Mouse (Mus musculus) kidney, postnatal 14 days (tissue): ENCODE data around the gene Zfp27.
A peak's percentile ranks its signal among the peaks of the same experiment; 100 is the strongest.
"Not testable (repeated sequence)": the region's sequence is repeated elsewhere in the genome, so short reads cannot be mapped to it uniquely, and the experiment has no call there.

ENCODE experiments used
- DNase-seq: peaks from one replicate; pipeline ENCODE4 v3.0.0; 2022; ENCODE audit warnings: mixed read lengths

The Zfp27 gene

GRCm38 (mm10) chr7:29880916-29881315, 25.5 kb downstream of the Zfp27 start:
- no peak for DNase-seq

DNA sequence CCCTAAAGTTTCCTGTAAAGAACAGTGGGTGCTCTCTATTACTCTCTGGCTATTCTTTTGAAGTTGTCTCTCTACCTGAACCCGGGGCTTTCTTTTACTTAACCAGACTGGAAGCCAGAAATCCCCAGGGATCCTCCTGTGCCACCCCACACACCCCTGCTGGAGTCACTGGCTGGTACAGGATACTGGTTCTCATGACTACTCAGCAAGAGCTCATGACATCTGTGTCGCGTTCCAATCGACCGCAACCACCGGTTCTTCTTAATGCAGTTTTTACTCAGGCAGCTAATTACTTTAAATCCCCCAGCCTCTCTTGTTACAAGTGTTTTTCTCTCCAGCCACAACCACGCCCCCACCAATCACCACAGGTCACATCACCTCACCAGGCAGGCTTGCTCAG, 26.3 kb downstream of the Zfp27 start:
- no peak for DNase-seq

GRCm38 (mm10) chr7:29877561-29877960, 28.8 kb downstream of the Zfp27 start:
- not testable (repeated sequence) for DNase-seq

DNA sequence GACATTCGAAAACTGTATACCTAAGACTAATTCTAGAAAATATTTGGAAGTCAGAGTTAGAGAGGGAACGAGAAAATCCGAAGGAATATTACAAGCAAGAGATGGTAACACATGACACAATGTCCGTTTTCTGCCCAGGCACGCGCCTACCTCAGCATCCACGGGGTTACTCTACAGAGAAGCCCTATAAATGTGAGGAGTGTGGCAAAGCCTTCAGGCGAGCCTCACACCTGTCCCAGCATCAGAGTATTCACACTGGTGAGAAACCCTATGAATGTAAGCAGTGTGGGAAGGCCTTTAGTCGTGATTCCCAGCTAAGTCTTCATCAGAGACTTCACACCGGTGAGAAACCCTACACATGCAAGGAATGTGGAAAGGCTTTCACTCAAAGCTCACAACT, 32.1 kb downstream of the Zfp27 start:
- no peak for DNase-seq

DNA sequence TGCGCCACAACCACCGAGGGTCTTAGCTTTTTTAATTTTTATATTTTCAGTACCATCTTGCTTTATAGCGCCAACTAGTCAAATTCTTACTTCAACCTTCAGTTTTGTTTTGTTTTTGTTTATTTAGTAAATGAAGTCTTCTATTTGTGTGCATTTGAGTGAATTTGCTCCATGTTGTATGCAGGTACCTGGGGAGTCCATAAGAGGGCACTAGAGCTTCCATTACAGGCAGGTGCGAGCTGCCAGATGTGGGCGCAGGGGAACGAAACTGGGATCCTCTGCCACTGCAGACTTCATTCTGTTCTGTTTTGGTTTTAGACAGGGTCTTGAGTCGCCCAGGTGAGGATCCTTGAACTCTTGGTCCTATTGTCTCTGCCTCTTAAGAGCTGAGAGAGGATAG, 44.7 kb downstream of the Zfp27 start:
- DNase-seq, result no peak

DNA sequence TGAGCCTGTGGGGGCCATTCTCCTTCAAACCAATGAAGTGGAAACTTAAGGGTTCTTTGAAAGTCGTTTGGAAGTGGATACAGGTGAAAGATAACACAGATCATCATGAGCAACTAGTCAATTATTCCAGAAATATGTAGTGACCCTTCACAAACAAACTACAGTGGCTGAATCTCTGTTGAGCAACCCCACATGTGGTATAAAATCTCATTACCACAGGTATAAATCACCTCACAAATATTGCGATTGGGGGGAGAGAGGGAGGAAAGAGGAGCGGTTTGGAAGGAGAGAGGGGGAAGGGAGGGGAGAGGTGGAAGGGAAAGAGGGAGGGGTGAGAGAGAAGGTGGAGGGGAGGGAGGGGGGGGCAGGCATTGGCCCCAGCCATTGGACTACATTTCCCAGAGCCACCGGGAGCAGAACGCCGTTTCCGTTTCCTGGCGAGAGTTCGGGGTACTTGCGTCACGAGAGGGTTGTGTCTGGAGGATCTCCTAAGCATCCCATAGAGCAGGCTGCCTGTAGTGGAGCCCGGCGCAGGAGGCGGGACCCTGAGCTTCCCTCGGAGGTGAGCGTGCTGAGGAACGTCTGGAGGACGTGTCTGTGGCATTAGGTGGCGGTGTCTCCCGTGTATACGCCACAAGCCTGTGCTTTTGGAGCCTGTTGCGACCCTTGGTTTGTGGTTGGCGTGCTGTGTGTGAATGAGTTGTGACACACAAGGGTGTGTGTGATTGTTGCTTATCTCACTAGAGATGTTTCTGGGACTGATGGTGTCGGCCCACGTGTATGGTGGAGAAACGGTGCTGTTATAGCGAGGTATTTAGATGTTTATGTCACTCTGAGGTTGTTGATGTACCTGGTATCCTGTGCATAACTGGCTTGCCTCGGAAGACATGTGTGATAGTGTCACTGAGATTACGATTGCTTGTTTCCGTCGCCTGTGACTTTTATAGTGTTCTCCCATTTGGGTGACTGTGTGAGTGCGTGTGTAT, 46.5 kb downstream of the Zfp27 start, which contains the start of gene Zfp420:
TSS of gene Zfp420 (plus strand) at position 448 of the 986 bp plus-strand sequence.
- DNase-seq, result peak; percentile 93

DNA sequence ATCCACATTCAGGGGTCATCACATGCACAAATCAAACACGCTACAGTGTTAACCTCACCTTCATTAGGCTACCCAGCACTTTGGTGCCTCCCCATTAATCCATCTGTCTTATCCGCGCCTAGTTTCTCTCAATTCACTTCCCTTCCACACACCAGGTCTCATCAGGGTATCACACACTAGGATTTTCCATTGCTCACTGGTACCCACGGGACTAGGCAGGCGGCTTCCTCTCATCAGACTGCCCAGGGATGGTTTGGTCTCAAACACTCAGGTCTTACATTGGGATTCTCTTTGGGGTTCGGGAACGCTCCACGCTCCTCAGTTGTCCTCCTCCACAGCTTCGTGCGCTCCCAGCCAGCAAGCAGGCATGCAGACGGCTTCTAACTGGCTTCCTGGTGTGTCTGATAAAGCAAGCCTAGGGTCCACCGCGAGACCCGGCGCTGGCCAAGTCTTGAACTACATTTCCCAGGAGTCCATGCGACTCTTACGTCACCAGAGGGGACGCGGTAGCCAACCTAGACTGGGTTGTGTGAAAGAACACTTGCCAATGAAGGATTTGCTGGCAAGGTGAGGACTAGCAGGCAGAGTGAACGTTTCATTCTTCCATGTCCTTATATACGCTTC, 53.0 kb downstream of the Zfp27 start, which contains the start of gene Zfp940:
TSS of gene Zfp940 (minus strand) at position 451 of the 624 bp plus-strand sequence.
- peak; percentile 90 for DNase-seq

DNA sequence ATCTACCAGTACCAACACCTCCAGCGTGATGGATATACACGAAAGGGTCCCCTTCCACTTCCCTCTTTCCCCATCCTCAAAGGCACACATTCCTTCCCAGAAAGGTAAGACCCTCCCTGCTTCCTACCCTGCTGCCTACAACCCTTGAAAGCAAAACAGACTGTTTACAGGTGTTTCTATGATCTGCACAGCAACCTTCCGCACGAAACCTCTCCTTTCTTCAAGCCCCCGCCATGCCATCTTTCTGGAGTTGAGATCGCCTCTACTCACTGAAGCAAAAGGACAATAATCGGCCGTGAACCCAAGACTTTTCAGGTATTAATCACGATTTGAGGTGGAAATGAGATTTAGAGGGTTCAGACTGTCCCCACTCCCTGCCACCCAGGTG, 53.5 kb downstream of the Zfp27 start:
- DNase-seq, result no peak

GRCm38 (mm10) chr7:29844616-29845015, 61.8 kb downstream of the Zfp27 start:
- DNase-seq, result no peak
